Mouse (Mus musculus): Measurements from ENCODE around the gene Styk1. TPM values are rescaled to one million over a fixed set of nuclear protein-coding genes. Genes with fewer than 3 reads are reported as not detected.
A peak's percentile ranks its signal among the peaks of the same experiment; 100 is the strongest.

The Styk1 gene
- total RNA-seq, 2 experiments from 2014 or later = 0.58 to 1.4 TPM

DNA sequence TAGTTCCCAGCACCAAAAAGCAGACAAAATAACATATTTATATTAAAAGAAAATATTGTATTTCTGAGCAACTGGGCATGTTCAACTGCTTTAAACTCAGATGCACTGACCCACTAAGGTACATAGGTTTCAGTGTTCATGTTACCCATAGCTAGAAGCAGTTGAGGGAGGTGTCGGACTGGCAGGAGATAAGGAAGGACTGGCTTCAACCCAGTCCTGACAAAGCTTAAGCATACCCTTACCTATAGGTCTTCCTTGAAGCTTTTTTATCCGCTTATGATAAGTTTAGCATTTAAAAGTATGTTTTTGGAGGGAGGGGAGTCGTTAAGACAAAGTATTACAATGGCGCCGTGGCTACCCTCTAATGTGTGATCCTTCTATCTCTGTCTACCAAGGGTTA, 17.4 kb upstream of the Styk1 start:
- ATAC-seq (replicated peaks; ENCODE audit: low FRiP score, poor library complexity, severe bottlenecking) = no peak

DNA sequence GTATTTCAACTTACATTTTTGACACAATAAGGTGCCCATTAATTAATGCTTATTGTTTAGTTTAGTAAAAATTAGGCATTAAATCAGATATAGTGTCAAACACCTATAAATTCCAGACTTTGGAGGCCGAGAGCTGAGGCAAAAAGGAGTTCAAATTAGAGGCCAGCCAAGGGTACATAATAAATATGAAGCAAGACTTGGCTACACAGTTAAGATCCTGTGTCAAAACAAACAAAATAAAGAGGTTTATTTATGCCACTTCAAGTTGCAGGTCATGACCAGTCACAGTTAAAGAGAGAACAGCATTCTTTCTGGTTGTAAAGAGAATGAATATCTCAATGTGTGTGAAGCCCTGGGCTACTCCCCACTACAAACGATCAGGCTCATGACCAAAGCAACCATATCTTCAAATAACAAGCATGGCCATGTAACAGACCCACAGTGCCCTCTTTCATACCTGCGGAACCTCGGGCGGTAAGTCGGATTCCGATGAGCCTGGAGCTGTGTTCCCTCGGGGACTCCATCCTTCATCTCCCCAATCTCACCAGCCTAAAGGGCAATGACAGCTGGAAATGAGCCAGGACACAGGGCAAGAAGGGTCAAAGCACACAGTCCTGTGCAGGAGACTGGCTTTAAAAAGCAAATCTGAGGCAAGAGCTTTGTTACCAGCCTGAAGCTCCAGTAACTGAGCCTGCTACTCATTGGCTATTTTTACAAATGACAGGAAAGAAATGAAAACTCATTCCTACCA, 16.6 kb upstream of the Styk1 start:
- no peak for ATAC-seq (replicated peaks; ENCODE audit: low FRiP score, poor library complexity, severe bottlenecking)

DNA sequence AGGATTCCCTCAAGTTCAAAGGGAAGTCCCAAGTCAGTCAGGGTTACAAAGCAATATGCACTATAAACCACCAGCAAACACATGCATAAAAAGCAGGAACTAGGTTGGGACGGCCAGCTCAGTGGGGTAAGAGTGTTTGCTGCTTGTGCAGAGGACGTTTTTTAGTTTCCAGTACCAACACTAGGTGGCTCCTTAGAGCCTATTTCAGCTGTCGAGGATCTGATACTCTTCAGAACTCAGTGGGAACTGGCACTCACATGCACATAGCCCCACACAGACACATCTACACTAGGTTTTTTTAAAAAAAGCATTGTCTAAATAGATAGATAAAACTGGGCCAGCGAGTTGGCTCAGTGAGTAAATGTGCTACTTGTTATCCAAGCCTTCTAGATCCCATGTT, 13.7 kb upstream of the Styk1 start:
- peak; percentile 64 for ATAC-seq (replicated peaks; ENCODE audit: low FRiP score, poor library complexity, severe bottlenecking)

DNA sequence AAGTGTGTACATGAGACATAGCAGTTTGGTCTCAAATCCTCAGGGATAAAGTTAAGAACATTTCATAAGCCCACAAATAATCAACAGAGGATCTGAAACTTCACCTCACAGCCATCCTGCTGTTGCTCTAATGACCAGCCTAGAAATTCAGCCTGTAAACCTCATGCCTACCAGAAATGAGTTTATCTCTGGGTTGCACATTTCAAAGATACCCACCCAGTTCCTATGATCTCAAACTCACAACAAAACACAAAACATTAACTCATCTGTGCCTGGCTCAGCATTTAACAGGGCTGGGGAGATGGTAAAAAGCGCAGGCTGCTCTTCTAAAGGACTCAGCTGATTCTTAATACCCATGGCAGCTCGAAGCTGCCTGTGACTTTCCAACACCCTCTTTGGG, 11.0 kb upstream of the Styk1 start:
- peak; percentile 79 for ATAC-seq (replicated peaks; ENCODE audit: low FRiP score, poor library complexity, severe bottlenecking)

DNA sequence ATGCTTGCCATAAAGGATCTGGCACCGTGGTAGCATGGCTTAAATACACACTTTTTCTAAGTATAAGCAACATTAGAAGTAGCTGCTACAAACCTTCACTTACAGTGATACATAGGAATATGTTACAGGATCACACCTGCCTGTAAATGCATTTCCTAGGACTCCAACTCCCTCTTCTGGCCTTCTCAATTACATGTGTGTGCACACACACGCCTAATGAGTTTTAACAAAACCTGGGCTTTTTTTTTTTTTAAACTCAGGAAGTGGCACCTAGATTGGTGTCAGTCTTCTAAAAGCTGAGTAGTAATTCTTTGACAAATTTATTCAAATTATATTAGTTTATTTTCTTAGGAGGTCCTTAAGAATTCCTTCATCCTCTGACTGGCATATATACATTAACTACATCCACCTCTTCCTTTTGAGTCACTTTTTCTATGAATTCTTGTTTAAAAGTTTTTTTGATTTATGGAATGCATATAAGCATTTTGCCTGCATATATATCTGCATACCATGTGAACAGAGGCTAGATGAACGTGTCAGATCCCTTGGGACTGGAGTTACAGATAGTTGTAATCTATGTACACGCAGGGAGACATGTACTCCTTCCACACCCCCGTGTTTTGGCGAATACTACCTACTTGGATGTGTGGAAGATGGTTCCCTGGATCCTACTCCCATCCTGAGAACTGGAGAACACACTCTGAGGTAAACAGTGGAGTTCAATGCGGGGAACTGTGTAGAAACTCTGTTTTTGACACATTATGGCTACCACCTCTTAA, 9.8 kb upstream of the Styk1 start:
- ATAC-seq (replicated peaks; ENCODE audit: low FRiP score, poor library complexity, severe bottlenecking) = peak; percentile 38

DNA sequence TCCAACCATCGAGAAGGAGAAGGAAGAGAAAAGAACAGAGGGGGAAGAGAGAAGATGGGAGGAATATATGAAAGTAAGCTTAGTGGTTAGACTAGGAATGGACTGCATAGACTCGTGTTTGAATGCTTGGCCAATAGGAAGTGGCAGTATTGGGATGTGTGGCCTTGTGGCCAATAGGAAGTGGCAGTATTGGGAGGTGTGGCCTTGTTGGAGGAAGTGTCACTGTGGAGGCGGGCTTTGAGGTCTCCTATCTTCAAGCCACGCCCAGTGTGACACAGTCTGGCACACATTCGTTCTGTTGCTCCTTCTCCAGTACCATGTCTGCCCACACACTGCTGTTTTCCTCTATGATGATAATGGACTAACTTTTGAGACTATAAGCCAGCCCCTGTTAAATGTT, 7.3 kb upstream of the Styk1 start:
- peak; percentile 64 for ATAC-seq (replicated peaks; ENCODE audit: low FRiP score, poor library complexity, severe bottlenecking)

DNA sequence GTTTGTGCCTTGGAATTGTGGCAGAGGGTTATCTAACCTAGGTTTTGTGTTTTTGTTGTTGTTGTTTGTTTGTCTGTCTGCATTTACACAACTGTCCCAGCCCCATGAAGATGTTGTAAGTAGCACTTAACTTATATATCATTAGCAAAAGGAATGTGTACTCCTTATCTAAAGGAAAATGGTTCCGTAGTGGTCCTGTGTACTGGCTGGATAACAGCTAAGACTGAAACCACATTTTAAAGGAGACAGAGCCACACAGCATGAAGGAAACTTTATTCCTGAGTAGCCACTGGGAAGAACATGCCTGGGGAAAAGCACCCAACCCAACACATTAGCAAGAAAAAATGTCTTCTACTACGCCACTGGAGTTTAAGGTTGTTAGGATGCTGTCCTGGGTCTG, 6.1 kb upstream of the Styk1 start:
- ATAC-seq (replicated peaks; ENCODE audit: low FRiP score, poor library complexity, severe bottlenecking) = no peak

DNA sequence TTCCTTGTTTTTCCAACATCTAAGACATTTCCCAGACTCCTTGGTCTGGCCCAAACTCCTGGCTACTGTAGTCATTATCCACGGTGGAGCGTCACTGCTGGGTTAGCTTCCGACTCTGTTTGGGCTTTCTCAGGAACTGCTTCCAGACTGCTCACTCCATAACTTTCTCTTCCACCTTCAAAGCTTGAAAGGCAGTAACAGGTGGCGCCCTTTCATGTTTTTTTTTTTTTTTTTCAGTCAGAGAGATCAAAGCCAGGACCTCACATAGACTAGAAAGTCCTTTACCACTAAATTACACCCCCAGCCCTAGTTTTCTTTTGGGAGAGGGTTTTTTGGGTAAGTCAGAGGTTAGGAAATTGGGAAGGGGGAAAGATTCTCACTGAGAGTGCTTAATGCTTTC, 1.5 kb upstream of the Styk1 start:
- no peak for ATAC-seq (replicated peaks; ENCODE audit: low FRiP score, poor library complexity, severe bottlenecking)

DNA sequence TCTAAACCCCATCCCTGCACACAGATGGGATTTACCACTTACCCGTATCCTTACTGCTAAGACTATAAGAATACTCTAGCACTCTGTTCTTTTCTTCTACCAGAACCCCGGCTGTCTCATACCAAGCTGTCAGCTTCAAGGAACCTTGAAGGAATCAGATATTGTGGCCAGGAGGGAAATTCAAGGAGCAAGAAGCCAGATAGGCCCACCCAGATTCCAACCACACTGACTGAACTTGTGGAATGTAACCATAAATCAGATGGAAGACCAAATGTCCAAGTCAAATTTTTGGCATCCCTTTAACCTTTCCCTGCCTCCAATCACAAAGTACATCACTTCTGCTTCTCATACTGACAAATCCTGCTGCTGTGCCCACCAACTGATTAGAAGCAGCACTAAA, 6.4 kb downstream of the Styk1 start:
- ATAC-seq (replicated peaks; ENCODE audit: low FRiP score, poor library complexity, severe bottlenecking) = no peak

DNA sequence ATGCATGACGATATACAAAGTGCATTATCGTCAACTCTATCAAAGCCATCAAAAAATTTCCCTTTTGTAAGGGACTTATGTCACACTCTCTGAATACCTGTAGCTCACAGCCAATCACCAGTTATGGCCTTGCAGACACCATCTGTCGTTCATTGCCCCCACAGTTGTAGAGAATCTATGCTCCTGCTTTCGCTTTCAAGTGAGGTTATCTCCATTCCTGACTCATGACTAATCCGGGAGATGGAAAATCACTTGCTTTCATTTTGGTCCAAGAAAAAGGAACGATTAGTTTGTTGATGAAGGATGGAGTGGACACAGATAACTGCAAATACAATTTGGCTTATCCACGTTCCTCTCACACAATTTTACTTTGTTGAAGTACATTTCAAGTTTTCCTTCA, 9.1 kb downstream of the Styk1 start:
- ATAC-seq (replicated peaks; ENCODE audit: low FRiP score, poor library complexity, severe bottlenecking) = no peak

DNA sequence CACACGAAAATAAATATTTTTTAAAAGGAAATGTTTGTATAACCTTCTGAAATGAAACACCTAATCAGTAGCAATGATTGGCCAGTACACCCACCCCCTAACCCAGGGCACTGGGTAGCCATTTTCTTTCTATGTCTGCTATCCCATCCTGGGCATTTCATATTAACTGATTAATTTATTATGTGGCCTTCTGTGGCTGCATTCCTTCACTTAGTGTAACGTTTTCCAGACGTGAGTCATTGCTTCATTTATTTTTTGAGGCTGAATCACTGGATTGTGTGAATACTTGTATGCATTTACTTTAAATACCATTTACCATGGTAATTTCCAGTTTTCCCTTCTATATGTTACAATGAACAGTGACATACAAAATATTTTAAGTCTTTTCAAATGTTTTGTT, 13.3 kb downstream of the Styk1 start:
- ATAC-seq (replicated peaks; ENCODE audit: low FRiP score, poor library complexity, severe bottlenecking) = no peak

DNA sequence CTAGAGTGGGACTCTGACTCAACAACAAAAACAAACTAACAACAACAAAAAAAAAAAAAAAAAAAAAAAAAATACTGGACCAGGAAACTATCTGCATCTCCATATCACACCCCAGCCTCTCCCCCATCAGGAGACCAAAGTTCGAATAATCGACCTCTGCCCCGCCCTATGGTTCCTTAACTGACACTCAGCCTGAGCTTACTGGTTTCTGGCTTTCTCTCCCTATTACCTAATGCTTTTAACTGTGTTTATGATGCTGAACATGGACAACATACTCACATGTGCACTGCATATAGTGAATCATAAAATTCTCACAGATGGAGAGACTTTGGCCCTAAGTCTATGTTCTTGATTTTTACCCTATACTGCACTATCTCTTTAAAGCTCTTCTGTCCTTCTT, 14.1 kb downstream of the Styk1 start:
- ATAC-seq (replicated peaks; ENCODE audit: low FRiP score, poor library complexity, severe bottlenecking) = no peak

DNA sequence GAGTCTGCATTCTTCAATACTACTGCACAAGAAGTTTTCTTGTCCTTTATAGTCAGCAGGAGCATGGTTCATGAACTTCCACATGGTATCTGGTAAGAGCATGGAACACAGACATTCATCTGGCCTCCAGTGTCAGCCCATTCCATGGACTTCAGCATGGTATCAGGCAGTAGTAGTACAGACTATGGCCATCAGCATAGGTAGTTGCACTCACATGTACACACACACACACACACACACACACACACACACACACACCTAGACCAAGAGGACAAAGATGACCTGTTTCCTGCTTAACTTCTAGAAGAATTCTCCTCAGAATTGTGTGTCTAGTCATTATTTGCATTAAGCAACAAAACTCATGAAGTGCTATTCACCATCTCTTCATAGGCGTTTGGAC, 14.6 kb downstream of the Styk1 start:
- no peak for ATAC-seq (replicated peaks; ENCODE audit: low FRiP score, poor library complexity, severe bottlenecking)

DNA sequence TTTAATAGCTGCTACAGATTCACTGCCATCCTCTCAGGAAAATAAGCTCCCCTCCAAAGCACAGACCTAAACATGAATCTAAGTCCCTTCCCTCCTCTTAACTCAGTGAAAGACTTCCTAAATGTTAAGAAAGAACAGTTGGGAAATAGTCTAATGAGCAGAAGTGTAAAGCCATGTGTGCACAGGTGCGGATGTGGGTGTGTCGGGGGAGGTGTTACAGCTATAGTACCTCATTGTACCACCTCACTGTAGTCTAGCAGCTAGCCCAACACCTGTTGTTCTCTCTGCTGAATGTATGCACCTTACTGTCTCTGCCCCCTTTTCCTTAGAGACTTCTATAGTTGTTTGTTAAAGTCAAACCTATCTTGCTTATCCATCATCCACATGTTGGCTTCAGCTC, 26.3 kb downstream of the Styk1 start:
- ATAC-seq (replicated peaks; ENCODE audit: low FRiP score, poor library complexity, severe bottlenecking) = no peak

DNA sequence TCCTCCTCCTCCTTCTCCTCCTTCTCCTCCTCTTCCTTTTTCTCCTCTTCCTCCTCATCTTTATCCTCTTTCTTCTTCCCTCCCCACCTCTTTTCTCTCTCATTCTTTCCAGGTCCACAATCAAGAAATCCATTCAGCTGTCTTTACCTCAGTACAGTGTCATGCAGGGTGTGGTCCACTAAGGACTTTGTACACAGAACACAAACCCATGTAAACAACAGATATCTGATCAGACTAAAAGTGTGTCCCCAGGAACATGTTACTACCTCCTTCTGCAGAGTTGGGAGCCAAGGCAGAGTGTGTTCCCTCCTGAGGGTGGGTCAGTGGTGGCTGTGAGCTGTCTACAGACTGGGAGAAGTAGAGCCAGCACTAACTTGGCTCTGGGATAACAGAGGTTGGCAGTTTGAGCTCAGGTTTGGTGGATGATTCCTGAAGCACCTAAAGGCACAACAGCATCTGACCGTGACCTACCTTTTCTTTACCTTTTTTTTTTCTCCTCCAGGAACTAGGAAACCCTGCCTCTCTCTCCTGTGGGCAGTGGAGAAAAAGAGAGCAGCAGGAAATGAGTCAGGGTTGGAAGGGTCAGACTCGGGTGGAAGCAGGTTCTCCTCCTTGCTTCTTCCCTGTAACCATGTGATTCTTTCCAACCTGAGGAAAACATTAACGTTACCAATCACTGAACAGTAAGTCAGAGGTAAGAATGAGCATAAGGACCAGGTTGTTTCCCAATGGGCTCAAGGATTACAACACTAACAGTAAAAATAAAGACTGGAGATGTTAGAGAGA, 31.4 kb downstream of the Styk1 start:
- ATAC-seq (replicated peaks; ENCODE audit: low FRiP score, poor library complexity, severe bottlenecking) = no peak

DNA sequence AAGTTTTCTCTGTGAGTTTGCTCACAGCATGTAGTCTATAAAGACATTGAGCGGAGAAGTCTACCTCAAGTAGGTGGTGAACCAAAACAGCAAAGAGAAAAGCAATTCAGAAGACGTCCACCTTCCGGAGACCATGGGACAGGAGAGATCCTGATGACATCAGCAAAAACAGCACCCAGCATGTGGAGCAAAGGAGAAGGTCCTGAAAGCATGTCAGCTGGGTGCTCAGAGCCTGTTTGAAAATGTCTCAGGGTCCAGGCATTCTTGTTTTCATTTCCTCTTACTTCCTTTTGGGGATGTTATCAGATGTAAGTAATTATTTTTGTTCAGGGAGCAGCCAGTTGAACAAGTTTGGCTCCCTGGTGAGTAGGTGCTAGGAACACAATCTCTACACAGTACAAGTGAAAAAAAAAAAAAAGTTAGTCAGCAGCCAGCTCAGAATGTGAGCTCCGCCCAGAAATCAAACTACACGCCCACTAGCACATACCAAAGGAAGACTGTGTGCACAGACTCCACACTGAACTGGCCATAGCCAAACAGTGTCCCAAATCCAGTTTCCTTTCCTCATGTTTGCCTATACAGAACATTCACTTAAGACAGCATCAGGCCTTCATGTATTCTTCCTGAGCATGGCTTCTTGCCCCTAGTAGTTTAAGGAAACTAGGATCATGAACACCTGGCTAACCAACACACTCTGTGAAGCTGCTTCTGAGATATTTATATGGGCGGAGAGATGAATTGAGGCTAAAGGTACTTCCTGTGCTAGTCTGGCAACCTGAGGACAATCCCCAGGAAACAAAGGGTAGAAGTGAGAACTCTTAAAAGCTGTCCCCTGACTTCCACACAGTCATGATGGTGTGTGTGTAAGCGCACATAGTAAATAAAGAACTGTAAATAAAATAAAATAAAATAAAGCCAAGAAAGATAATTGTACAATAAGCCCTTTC, 37.0 kb downstream of the Styk1 start:
- ATAC-seq (replicated peaks; ENCODE audit: low FRiP score, poor library complexity, severe bottlenecking) = no peak

DNA sequence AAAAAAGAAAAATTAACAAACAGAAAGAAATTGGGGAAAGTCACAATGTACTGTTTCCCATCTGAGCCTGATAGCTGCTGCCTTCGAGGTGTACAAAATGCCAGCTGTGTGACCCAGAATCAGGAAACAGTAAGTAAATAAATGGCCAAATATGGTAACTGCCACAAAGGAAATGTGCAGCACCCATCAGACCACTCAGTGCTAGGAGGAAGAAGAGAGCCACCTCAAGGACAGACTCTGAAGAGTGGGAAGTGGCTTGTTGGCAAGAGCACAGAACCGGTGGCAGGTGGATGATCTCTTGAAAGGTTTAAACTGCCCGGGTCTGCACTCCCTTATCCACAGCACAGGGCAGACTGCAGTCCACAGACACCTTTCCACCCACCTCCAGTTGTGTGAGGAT, 45.4 kb downstream of the Styk1 start:
- no peak for ATAC-seq (replicated peaks; ENCODE audit: low FRiP score, poor library complexity, severe bottlenecking)

DNA sequence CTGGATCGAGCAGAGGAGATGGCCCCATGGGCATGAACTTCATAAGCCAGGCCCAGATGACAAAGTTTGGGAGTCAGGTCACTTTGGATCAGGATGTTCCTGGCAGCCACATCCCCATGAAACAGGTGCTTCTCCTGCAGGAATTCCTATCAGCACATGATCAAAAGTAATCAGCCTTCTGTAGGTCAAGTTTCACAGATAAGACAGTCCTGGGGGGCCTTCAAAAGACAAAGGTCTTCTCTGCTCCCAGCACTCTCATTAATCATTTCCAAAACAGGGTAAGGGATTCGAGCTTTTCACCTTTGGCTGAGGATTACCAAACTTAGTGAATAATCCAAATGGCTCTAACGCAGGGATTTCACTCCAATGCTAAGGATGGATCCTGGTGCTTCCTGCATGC, 48.6 kb downstream of the Styk1 start:
- no peak for ATAC-seq (replicated peaks; ENCODE audit: low FRiP score, poor library complexity, severe bottlenecking)

DNA sequence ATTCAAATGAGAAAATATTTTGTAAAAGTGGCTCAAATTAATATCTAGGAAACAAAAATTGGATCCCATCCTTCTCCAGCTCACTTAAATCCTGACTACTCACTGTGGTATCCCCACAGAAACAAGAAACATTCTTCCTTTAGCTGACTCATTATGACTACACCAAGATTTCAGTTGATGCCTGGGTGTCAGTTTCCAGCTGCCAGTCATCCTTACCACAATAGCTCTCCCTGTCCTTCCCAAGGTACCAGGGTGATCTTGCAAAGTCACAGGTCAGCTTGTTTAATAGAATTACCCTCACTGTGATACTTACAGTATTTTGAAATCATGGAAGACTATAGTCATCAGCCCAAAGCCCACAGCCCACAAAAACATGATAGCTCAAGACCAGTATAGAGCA, 54.9 kb downstream of the Styk1 start:
- no peak for ATAC-seq (replicated peaks; ENCODE audit: low FRiP score, poor library complexity, severe bottlenecking)

All from erythroblast, adult 5-6 weeks (primary cell).